Mouse (Mus musculus): Measurements from ENCODE around the gene Scyl1. TPM values are rescaled to one million over a fixed set of nuclear protein-coding genes. Genes with fewer than 3 reads are reported as not detected.

Gene Scyl1
- polyA plus RNA-seq, 1 experiment from 2014 or later = 56.4 TPM

DNA sequence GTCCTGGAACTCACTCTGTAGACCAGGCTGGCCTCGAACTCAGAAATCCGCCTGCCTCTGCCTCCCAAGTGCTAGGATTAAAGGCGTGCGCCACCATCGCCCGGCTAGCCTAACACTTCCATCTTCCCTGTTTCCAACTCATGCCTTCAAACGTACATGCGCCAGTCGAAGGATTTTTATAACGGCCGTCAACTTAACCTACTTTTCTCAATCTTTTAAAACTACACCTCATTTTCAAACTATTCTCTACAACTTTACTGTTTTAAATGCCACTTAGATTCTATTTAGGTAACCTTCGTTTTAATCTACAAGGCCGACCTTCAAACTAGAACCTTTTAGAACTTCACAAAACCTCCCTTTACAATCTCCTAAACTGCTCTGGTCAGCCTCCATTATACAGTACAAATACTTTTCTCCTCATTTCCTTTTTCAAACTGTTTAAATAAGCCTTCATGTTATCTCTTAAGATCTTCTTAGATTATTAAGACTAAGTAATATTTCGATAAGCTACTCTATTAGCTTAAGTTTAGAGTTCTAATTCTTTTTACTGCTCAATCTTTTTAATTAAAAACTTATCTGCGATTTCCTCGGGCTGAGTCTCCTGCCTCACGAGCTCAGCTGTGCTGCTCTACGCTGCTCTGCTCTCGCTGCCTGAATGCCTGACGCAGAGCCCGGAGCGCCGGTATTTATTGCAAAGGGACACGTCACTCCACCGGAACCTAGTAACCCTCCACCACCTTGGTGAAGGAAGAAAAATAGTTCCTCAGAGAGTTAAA, 31.0 kb upstream of the Scyl1 start:
- peaks cover 42% of the 10 kb centered on the region for H3K4me1 ChIP-seq
- peaks cover 18% of the 10 kb centered on the region for H3K36me3 ChIP-seq (ENCODE audit: poor library complexity, severe bottlenecking)
- no peaks in the 10 kb centered on the region for H3K27me3 ChIP-seq
- peak overlapping the region; percentile 99 for H3K9ac ChIP-seq
- peak; percentile 64 for ATAC-seq
- WGBS = under 1% methylated on average over 25 of the region's 25 CpGs
- H3K27ac ChIP-seq = peak overlapping the region; percentile 100
- H3K9me3 ChIP-seq (replicated peaks) = no peaks in the 10 kb centered on the region
- peak overlapping the region; percentile 99 for H3K4me2 ChIP-seq
- peak overlapping the region; percentile 98 for H3K4me3 ChIP-seq

DNA sequence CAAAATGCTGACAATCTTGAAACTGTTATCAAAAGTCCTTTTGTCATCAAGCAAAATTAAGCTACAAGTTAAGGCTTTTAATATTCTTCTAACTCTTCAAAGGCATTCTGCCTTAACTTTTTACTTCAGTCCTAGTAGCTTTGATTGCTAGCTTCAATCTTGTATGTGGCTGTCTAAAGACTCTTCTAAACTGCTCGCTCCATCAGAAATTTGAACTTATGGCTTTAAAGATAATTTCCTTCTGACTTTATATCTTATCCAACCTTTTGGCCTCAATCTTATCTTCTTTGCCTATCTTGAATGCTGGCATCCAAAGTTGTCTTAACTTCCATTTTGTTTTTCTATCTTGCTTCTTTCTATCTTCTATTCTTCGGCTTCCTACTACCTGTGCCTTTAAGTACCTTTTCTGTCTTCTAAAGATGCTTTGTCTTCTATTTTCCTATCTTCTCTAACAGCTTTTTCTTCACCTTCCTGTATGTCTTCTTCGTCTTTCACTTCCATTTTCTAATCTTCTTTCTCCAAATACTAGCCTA, 30.3 kb upstream of the Scyl1 start:
- Histone ChIP-seq H3K9me3 (replicated peaks) (no peaks in the 10 kb centered on the region), H3K27ac (peak overlapping the region; percentile 84), H3K36me3 (ENCODE audit: poor library complexity, severe bottlenecking) (peaks cover 25% of the 10 kb centered on the region), H3K4me3 (peak overlapping the region; percentile 98), H3K4me2 (peak overlapping the region; percentile 99), H3K27me3 (no peaks in the 10 kb centered on the region), H3K4me1 (peaks cover 44% of the 10 kb centered on the region), H3K9ac (peak overlapping the region; percentile 99)
- no peak for ATAC-seq
- 4% methylated on average over 3 of the region's 3 CpGs for WGBS

DNA sequence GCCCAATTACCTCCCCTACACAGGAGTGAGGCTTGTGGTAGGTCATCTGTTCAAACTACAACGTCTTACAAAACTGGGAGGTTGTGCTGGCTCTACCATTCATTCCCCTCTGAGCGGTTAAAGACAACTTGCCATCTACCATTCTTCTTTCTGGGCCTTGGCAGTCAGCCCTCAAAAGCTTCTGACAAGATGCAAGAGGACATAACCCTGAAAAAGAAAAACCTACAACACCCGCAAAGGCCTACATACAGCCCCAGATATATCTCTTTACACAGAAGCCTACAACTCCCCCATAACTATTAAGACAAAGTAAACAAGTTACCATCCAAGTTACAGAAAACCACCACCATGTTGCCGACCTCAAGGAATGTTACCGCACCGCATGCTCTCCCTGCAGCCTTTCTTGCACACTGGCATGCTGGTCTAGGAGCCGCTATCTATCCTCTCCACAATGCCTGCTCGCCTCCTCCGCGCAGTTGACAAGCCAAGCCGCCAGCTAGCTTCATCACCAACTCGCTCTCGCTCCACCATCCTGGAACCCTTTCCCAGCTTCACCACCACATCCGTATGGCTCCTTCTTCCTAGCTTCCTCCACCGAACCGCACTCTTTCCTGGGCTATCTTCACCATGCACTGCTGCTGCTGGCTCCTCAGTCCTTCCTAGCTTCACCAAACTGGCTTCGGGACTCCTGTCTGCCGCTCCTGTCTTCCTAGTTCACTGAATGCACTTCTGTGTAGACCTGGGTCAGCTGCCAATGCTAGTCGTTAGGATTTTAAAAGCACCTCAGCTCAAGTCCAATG, 29.6 kb upstream of the Scyl1 start:
- no peak for ATAC-seq
- Histone ChIP-seq H3K27me3 (no peaks in the 10 kb centered on the region), H3K4me3 (peak overlapping the region; percentile 98), H3K9ac (peak overlapping the region; percentile 99), H3K4me1 (peaks cover 44% of the 10 kb centered on the region), H3K9me3 (replicated peaks) (no peaks in the 10 kb centered on the region), H3K4me2 (peak overlapping the region; percentile 99), H3K27ac (peak overlapping the region; percentile 84), H3K36me3 (ENCODE audit: poor library complexity, severe bottlenecking) (peaks cover 32% of the 10 kb centered on the region)
- 0% methylated on average over 19 of the region's 19 CpGs for WGBS

DNA sequence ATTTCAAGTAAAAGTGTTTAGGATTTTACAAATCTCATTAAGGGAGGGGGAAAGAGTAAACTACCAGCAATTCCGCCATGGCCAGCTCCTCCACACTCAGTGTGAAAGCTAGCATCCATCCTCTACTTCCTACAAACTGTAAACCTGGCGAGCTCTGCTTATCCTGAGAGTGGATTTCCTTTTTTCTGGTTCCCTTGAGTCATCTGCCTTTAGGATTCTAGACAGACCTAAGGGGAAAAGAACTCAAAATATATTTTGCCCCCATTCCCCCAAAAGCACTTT, 29.1 kb upstream of the Scyl1 start:
- WGBS = 0% methylated on average over 2 of the region's 2 CpGs

DNA sequence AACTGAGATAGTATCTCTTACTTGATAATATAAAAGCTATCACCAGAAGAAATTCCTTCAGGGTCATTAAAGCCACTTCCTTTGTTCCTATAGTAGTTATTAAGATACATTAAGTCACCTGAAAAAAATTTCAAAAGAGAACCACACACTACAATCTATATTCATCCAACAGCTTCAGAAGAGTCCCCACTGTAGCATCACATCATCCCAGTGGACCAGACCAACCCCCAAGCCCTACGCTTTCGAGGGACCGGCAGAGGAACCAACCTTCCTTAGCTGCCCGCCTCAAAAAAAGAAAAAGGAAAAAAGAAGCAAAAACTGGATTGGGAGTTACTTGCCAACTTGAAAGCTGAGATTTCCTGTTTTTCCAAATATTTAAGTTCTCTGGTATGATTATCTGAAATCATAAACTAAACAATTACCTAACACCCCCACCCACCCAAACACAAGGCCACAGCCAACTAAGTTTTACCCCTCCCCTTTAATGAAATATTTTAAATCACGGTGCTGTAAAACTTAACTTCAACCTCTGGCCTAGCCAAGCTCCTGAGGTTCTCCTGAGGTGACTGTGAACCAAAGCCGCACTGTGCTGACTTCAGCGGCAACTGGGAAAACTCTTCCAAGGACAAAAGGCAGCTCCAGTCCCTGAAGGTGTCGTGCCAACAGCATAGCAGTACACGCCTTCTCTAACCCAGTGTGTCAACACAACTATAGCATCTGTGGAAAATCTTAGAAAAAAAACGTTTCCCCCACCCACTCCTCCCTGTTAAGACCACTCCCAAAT, 28.5 kb upstream of the Scyl1 start:
- no peaks in the 10 kb centered on the region for H3K9me3 ChIP-seq (replicated peaks)
- peak overlapping the region; percentile 99 for H3K9ac ChIP-seq
- H3K27ac ChIP-seq = peak overlapping the region; percentile 84
- peak overlapping the region; percentile 98 for H3K4me3 ChIP-seq
- peaks cover 47% of the 10 kb centered on the region for H3K4me1 ChIP-seq
- WGBS = 0% methylated on average over 10 of the region's 10 CpGs
- H3K27me3 ChIP-seq = no peaks in the 10 kb centered on the region
- H3K4me2 ChIP-seq = peak overlapping the region; percentile 99
- ATAC-seq = no peak
- H3K36me3 ChIP-seq (ENCODE audit: poor library complexity, severe bottlenecking) = peaks cover 43% of the 10 kb centered on the region

More for the DNA sequence above, 29.1 kb upstream of the Scyl1 start:
- H3K9me3 ChIP-seq (replicated peaks) = no peaks in the 10 kb centered on the region
- H3K4me3 ChIP-seq = peak overlapping the region; percentile 98
- ATAC-seq = no peak
- H3K27me3 ChIP-seq = no peaks in the 10 kb centered on the region
- peak overlapping the region; percentile 99 for H3K4me2 ChIP-seq
- H3K9ac ChIP-seq = peak overlapping the region; percentile 99
- H3K27ac ChIP-seq = peak overlapping the region; percentile 84
- H3K36me3 ChIP-seq (ENCODE audit: poor library complexity, severe bottlenecking) = peaks cover 38% of the 10 kb centered on the region
- peaks cover 47% of the 10 kb centered on the region for H3K4me1 ChIP-seq

DNA sequence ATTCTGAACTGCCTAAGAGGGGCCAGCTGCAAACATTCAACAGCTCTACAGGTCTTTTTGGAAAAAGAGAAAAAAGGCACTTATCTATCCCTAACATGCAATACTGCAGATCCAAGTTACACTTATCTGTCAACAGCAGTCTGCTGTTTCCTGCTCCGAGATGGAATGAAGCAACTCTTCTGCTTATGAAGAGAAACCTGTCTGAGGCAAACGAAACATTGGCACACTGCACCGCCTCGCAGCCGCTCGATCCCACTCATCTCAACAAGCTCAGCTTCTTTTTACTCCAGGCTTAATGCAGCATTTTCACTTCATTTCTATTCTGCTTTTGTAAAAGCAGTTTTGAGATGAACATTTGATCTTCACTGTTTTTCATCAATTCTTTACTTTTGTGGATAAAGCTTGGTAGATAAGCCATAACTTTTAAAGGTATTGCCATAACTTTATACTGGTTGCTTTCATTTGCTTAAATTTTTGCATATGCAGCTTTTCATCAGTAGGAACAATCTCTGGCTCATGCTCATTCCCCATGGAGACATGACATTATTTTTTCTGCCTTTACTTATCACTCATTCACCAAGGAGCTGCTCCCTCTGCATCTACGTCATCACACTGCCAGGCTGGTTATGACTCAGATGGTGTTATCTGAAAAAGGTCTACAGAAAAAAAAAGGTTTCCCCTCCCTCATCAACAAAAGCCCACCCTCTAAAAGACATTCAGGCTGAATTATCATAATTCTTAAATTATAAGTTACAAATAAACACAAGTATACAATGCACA, 27.7 kb upstream of the Scyl1 start:
- no peak overlapping the region for H3K27ac ChIP-seq
- H3K36me3 ChIP-seq (ENCODE audit: poor library complexity, severe bottlenecking) = peaks cover 44% of the 10 kb centered on the region
- H3K27me3 ChIP-seq = no peaks in the 10 kb centered on the region
- ATAC-seq = no peak
- peaks cover 45% of the 10 kb centered on the region for H3K4me1 ChIP-seq
- peak overlapping the region; percentile 98 for H3K4me3 ChIP-seq
- H3K4me2 ChIP-seq = peak overlapping the region; percentile 99
- H3K9ac ChIP-seq = peak overlapping the region; percentile 99
- H3K9me3 ChIP-seq (replicated peaks) = no peaks in the 10 kb centered on the region
- WGBS = under 1% methylated on average over 7 of the region's 7 CpGs

DNA sequence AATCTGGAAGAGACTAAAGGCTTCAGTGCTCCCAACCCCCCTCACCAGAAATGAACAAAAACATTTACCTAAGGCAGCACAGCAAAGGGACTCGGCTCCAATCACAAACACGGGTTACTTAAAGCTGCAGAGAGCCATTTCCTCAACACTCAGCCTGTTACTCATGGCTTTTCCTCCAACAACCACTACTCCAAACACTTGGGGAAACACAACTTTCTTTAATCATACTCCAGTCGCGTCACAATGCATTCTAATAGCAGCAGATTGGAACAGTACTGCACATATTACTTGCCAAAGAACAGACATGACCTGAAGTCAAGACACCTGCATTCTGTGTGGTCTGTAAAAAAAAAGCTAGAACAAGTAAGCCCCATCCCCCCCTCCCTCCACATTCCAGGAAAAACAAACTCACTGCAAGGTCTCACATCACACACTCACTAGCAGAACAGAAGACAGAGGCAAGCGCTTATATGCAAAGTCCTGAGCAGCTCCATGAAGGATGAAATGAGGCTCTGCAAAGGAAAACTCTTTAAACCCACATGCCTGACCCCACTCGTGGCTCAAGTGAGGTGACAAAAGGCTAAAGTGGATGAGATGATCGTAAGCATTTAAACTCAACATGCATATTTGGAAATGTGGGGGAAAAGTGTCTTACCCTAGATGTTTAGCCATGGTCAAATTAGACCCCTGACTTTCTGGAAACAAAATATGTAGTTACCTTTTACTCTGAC, 26.3 kb upstream of the Scyl1 start:
- Histone ChIP-seq H3K27me3 (no peaks in the 10 kb centered on the region), H3K4me3 (peak overlapping the region; percentile 98), H3K4me2 (peak overlapping the region; percentile 99), H3K9me3 (replicated peaks) (no peaks in the 10 kb centered on the region), H3K27ac (peak overlapping the region; percentile 54), H3K9ac (peak overlapping the region; percentile 99), H3K4me1 (peaks cover 42% of the 10 kb centered on the region), H3K36me3 (ENCODE audit: poor library complexity, severe bottlenecking) (peaks cover 44% of the 10 kb centered on the region)
- no peak for ATAC-seq
- 22% methylated on average over 7 of the region's 7 CpGs for WGBS

DNA sequence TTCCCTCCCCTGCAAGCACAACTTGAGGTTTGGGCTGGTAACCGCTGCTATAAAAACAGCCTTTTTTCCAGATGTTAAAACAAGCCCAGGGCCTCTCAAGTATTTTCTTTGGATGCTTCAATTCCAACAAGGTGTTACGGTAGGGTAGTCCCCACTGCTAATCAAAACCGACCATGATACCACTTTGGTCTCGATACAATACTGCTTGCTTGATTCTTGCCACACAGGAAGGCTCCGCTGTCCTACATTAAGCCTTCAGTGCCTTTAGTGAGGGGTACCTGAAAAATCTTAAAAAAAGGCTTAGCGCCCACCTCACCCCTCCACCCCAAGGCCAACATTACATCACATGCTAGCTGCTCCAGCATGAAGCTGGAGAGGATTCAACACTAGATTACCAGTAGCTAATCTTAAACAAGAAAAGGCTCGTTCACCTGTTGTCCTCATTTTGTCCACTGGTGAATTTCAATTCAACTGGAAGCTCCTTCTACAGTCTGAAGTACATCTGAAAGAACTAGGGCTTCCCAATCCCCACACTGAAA, 25.4 kb upstream of the Scyl1 start:
- H3K4me3 ChIP-seq = peak overlapping the region; percentile 98
- peaks cover 44% of the 10 kb centered on the region for H3K36me3 ChIP-seq (ENCODE audit: poor library complexity, severe bottlenecking)
- H3K27ac ChIP-seq = peak overlapping the region; percentile 54
- H3K9ac ChIP-seq = peak overlapping the region; percentile 99
- H3K9me3 ChIP-seq (replicated peaks) = no peaks in the 10 kb centered on the region
- ATAC-seq = no peak
- WGBS = 67% methylated on average over 7 of the region's 7 CpGs
- peak overlapping the region; percentile 99 for H3K4me2 ChIP-seq
- H3K4me1 ChIP-seq = peaks cover 42% of the 10 kb centered on the region
- no peaks in the 10 kb centered on the region for H3K27me3 ChIP-seq

DNA sequence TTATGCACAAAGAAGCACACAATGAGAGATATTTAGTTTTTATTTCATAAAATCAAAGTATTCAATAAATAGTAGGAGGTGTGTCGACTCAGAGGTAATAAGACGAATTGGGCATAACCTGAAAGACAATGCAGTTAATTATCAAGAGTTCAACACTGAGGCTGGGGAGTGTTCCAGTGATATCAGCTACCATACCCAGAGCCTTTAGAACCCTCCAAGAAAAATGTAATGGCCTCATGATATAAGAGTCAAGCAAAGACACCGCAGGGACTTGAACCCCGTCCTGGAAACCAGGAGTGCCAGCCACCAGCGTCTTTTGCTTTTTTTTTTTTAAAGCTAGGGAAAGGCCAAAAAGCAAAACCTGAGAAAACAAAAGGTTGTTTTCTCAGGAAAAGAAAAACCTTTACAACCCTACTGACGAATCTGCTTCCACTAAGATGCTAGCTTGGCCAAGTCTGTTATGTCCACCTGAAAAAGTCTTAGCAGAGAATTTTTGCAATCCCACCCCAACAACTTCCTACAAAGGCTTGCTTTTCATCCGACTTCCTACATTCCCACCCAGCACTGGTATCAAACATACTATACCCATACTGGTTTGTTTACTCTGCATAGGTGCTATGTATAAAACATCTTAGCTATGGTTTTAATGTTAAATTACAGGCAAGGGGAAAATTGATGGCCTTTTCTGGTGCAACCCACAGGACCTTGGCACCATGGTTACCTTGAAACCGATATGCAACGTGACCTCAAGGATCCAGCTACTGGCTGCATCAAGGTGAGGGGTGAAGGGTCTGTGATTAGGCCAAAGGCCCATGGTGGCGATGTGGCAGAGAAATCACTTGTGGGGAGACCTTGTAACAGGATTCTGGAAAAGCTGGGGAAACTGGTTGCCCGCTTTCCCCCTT, 24.7 kb upstream of the Scyl1 start:
- no peak for ATAC-seq
- peak overlapping the region; percentile 98 for H3K4me3 ChIP-seq
- WGBS = 69% methylated on average over 11 of the region's 11 CpGs
- peaks cover 42% of the 10 kb centered on the region for H3K4me1 ChIP-seq
- no peaks in the 10 kb centered on the region for H3K9me3 ChIP-seq (replicated peaks)
- peak overlapping the region; percentile 99 for H3K9ac ChIP-seq
- peaks cover 44% of the 10 kb centered on the region for H3K36me3 ChIP-seq (ENCODE audit: poor library complexity, severe bottlenecking)
- H3K27ac ChIP-seq = no peak overlapping the region; the same call in 1 of the 2 replicates
- H3K27me3 ChIP-seq = no peaks in the 10 kb centered on the region
- peak overlapping the region; percentile 99 for H3K4me2 ChIP-seq

Data from forebrain, embryonic 13.5 days (tissue).